Mouse (Mus musculus): ENCODE data around the gene Yod1. TPM values are rescaled to one million over a fixed set of nuclear protein-coding genes. Genes with fewer than 3 reads are reported as not detected.

The Yod1 gene
- total RNA-seq, 2 experiments from 2014 or later, result 3.7 to 4.1 TPM

DNA sequence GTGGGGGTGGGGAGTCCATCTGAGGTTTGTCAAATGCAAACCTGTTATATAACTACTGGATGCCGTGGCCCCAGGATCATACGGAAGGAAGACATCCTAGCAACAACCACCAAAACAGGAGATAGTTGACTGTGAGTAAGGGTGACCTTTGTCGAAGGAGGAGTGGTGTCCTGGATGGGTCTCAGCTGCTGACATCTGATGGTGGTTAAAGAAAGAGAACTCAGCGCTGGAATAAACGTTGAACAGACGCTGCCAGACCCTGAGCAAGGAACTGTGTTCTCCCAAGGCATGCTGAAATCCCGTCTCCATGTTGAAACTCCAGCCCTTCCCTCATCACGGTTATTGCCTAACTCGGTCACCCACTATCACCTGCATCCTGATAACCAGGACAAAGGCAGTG lies 42.6 kb downstream of the Yod1 start:
- DNase-seq, result no peak
- Histone ChIP-seq H3K4me3 (no peak overlapping the region), H3K27ac (no peak overlapping the region)
- TF ChIP-seq CTCF (IDR thresholded peaks at IDR 0.05), result no peak
- intact Hi-C loops (cut with DNase I), result no loop called here

DNA sequence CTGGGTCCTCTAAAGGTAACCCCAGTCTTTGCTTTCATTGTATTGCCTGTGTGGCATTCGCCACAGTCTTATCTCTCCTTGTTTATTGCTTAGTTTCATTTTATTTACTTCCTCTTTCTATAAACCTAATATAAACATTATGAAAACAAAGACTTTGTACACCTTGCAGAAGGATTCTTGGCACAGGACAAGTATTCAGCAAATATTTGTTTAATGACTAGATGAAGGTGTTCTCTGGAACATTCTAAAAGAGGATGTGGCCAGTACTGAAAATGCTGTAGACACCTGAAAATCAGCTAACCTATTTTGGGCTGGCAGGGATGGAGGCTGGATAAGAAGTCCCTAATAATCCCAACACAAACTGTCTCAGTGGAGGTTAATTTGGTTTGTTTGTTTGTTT lies 44.5 kb downstream of the Yod1 start:
- no peak overlapping the region for H3K4me3 ChIP-seq
- DNase-seq, result no peak
- TF ChIP-seq CTCF (IDR thresholded peaks at IDR 0.05), result no peak
- H3K27ac ChIP-seq, result no peak overlapping the region
- intact Hi-C loops (cut with DNase I), result no loop called here

DNA sequence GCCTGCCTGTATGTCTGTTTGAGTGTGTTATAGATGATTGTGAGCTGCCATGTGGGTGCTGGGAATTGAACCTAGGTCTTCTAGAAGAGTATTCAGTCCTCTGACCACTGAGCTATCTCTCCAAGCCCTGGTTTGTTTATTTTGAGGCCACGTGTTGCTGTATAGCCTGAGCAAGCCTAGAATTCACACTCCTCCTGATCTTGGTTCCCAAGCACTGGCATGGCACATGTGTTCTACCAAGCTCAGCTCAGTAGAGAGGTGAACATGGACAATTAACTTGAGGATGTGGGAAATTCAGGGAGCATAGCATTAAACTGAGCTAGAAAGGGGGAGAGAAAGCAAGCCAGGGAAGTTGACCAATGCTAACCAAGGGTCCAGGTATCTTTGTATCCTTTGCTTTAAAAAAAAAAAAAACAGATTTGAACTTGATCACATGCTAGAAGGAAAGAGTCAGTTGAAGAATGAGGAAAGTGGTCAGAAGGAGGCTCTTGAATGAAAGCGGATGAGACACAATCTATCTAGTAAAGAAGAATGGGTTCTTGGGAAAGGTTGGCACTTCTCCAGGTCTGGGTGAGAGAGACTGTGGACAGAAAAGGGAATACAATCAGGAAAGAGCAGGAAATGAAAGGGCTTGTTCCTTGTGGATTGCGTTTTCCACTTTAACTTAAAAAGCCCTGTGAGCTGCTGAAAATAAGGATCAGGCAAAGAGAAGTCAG lies 45.1 kb downstream of the Yod1 start:
- H3K4me3 ChIP-seq, result no peak overlapping the region
- H3K27ac ChIP-seq, result no peak overlapping the region
- no peak for DNase-seq
- intact Hi-C loops (cut with DNase I), result no loop called here
- TF ChIP-seq CTCF (IDR thresholded peaks at IDR 0.05), result no peak

DNA sequence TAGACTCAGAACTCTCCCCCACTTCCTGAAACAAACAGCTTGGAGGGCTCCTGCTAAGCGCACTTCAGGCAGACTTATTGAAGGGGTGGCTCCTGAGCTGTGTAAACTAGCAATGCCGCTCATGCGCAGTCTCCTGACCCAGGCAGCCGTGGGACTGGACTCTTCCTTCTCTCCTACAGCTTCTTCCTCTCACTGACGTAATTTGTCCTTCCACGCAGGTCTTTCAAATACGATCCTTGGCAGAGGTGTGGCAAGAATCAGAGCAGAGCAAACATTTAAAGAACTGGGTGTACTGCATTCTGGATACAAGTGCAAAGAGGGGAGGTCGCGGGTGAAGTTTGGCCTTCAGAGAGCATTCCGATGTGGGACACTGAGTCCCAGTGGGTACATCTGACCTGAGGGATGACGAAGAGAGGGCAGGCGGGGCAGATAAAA lies 46.9 kb downstream of the Yod1 start:
- Histone ChIP-seq H3K4me3 (no peak overlapping the region), H3K27ac (no peak overlapping the region)
- no peak for DNase-seq
- intact Hi-C loops (cut with DNase I), result no loop called here
- TF ChIP-seq CTCF (IDR thresholded peaks at IDR 0.05), result no peak

DNA sequence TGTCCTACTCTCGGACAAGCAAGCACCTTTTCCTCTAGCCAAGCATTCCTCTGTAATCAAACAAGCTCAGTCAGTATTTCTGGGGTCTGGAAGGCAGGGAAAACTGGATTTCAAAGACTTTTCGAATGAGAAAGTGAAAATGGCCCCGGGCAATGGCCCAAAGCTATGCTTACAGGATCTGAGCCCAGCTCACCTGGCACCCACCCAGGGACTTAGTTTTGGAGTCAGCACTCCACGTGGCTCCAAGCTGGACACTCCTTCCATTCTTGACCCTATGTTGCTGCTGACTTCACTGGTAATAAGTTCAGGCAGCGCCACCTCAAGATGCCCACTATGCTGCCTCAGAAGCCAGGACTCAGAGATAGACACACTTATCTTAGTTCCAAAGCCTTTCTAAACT lies 49.9 kb downstream of the Yod1 start:
- Histone ChIP-seq H3K4me3 (no peak overlapping the region), H3K27ac (no peak overlapping the region)
- intact Hi-C loops (cut with DNase I), result no loop called here
- peak; percentile 48 for DNase-seq
- no peak for TF ChIP-seq CTCF (IDR thresholded peaks at IDR 0.05)

DNA sequence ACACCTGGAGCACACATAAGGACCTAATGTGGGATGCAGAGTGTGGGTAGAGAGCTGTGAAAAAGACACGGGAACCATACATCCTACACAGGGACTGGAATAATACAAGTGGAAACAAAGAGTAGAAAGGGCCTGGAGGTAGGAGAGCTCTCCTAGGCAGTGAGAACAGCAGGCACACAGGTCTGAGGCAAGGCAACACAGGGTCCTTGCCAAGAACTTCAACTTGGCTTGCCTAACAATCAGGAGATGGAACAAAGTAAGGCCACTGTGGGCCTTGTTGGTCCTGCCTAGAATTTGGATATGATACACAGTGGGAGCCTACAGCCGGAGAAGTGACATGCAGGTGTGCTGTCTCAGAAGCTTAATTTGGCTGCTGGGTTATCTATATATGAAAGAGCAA lies 52.8 kb downstream of the Yod1 start:
- intact Hi-C loops (cut with DNase I), result no loop called here
- Histone ChIP-seq H3K4me3 (no peak overlapping the region), H3K27ac (no peak overlapping the region)
- DNase-seq, result no peak
- TF ChIP-seq CTCF (IDR thresholded peaks at IDR 0.05), result no peak

DNA sequence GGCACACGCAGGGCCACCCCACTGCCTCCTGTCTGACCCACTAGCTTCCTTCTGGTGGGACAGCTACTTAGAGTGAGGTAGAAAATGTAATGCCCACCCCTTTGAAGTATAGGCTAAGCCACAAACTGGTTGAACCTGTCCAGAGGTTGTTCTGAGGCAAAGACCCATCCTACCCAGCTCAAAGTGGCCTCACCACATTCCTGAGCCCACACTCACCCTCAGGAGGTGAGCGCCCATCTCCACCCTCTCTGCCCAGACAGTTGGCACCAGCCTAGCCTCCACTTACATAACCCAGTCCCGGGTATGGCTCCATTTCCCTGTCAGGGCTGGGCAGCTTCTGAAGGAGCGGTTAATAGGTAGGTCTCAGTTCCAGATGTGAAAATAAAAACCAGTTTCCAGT lies 53.4 kb downstream of the Yod1 start:
- TF ChIP-seq CTCF (IDR thresholded peaks at IDR 0.05), result no peak
- Histone ChIP-seq H3K4me3 (no peak overlapping the region), H3K27ac (no peak overlapping the region)
- no peak for DNase-seq
- intact Hi-C loops (cut with DNase I), result no loop called here

DNA sequence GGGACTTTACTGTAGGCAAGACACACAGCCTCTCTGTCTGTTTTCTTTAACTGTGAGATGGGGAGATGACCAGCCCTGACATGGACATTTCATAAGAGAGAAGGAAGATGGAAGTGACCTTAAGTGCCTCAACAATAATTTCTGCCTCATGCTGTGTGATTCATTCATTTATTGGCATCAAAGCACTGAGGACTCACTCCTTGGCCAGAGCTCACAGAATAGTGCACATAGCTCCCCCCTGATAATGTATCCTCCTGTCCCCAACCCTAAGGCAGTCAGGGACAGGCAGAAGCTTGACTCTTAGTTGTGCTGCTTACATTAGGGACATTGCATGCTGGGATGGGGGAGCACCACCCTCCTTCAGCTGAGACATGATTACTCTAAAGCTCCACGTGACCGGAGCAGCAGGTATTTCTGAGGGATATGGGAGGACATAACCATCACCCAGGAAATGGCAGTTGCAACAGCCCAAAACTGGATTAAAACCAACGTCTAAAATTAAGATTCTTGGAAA lies 53.9 kb downstream of the Yod1 start:
- Histone ChIP-seq H3K4me3 (no peak overlapping the region), H3K27ac (no peak overlapping the region)
- intact Hi-C loops (cut with DNase I), result no loop called here
- no peak for DNase-seq
- TF ChIP-seq CTCF (IDR thresholded peaks at IDR 0.05), result no peak

Other genes with a start within 250 kb of the Yod1 start
- gene Zp3r, start 87.7 kb upstream of the Yod1 start, total RNA-seq (2021), result not detected
- gene C4bp, start 55.7 kb upstream of the Yod1 start, total RNA-seq (2021), result not detected
- gene Gm29427, start 1.5 kb upstream of the Yod1 start, total RNA-seq (2021), result under 1 TPM in 1 of 2 experiments, not detected in 1; 0.14 TPM
- 10 to 100 TPM; 11.6 to 15.5 TPM for gene Pfkfb2, start 11.9 kb downstream of the Yod1 start, total RNA-seq (2021)
- under 1 TPM; 0.20 to 0.43 TPM for gene AA986860, start 14.6 kb downstream of the Yod1 start, total RNA-seq (2021)
- under 1 TPM in 1 of 2 experiments, not detected in 1; 0.14 TPM for gene Fcamr, start 83.6 kb downstream of the Yod1 start, total RNA-seq (2021)
- not detected for gene Pigr, start 109.4 kb downstream of the Yod1 start, total RNA-seq (2021)
- gene Fcmr, start 148.3 kb downstream of the Yod1 start, total RNA-seq (2021), result not detected
- gene Il24, start 170.1 kb downstream of the Yod1 start, total RNA-seq (2021), result not detected
- gene Il20, start 194.1 kb downstream of the Yod1 start, total RNA-seq (2021), result not detected
- not detected for gene Il19, start 222.8 kb downstream of the Yod1 start, total RNA-seq (2021)